Mouse (Mus musculus) liver, embryonic 11.5 days (tissue): ENCODE data around the gene Cacna1a. TPM values are rescaled to one million over a fixed set of nuclear protein-coding genes. Genes with fewer than 3 reads are reported as not detected.

ENCODE experiments used
- ATAC-seq: fragments of 200-750 bp; cut with Nextera tagmentation; replicated peaks from 2 replicates; pipeline ENCODE4 v1.8.0; 2017; ENCODE audit warnings: moderate number of reproducible peaks, mild to moderate bottlenecking, moderate TSS enrichment, moderate library complexity; ENCODE audit not compliant: low FRiP score
- DNase-seq: peaks from one replicate; pipeline ENCODE4 v3.0.0-alpha.2; 2017; ENCODE audit warnings: low spot score
- H3K27ac ChIP-seq: fragments of 300-500 bp; sonication (generic); 2 replicates; pipeline ENCODE4 v1.5.1; 2014; ENCODE audit warnings: mild to moderate bottlenecking, low read depth, low read length, control low read depth
- H3K27me3 ChIP-seq: fragments of 300-500 bp; sonication (generic); replicated peaks from 2 replicates; pipeline ENCODE4 v1.6.1; 2014; ENCODE audit warnings: low read length, mixed read lengths; ENCODE audit not compliant: control insufficient read depth, insufficient read depth
- H3K36me3 ChIP-seq: fragments of 300-500 bp; sonication (generic); 2 replicates; pipeline ENCODE4 v1.6.1; 2014; ENCODE audit warnings: mild to moderate bottlenecking, low read length, moderate library complexity, mixed read lengths; ENCODE audit not compliant: control insufficient read depth, insufficient read depth
- H3K4me1 ChIP-seq: fragments of 300-500 bp; sonication (generic); replicated peaks from 2 replicates; pipeline ENCODE4 v1.6.1; 2014; ENCODE audit warnings: low read length, mixed read lengths; ENCODE audit not compliant: control insufficient read depth, insufficient read depth
- H3K4me2 ChIP-seq: fragments of 300-500 bp; sonication (generic); 2 replicates; pipeline ENCODE4 v1.6.1; 2014; ENCODE audit warnings: mild to moderate bottlenecking, control low read depth, moderate library complexity
- H3K4me3 ChIP-seq: fragments of 300-500 bp; sonication (generic); 2 replicates; pipeline ENCODE4 v1.5.1; 2014; ENCODE audit warnings: low read depth, low read length, control low read depth
- H3K9ac ChIP-seq: fragments of 300-500 bp; sonication (generic); 2 replicates; pipeline ENCODE4 v1.6.1; 2014; ENCODE audit warnings: low read depth, low read length, control low read depth
- H3K9me3 ChIP-seq: fragments of 300-500 bp; sonication (generic); 2 replicates; pipeline ENCODE4 v1.6.1; 2016; ENCODE audit warnings: low read length, inconsistent platforms, mixed read lengths; ENCODE audit not compliant: control insufficient read depth
- WGBS: fragments of 180-500 bp; shearing (Covaris S2); extraction: QIAGEN DNeasy Blood & Tissue Kit; methylation state at CpG from one replicate; pipeline ENCODE4 v1.1.7; 2014; 5-methylcytosine and 5-hydroxymethylcytosine counted together
- polyA plus RNA-seq: library from polyadenylated mRNA; unstranded; fragments of >200 nt; fragmentation: Nextera tagmentation; extraction: Ambion mirVana; gene quantifications from 2 replicates; pipeline ENCODE4 v1.2.1, GENCODE M21; 2014

The Cacna1a gene
- polyA plus RNA-seq, 1 experiment from 2014 or later, result 1.8 TPM

GRCm38 (mm10) chr8:84356482-84356881 lies 31.8 kb upstream of the Cacna1a start:
- Histone ChIP-seq H3K4me3 (no peak overlapping the region), H3K9me3 (no peaks in the 10 kb centered on the region), H3K4me2 (no peak overlapping the region), H3K36me3 (no peaks in the 10 kb centered on the region), H3K4me1 (no peaks in the 10 kb centered on the region), H3K9ac (no peak overlapping the region), H3K27me3 (no peaks in the 10 kb centered on the region), H3K27ac (no peak overlapping the region)
- ATAC-seq (no peak), DNase-seq (no peak)
- 53% methylated on average over 11 of the region's 11 CpGs for WGBS

GRCm38 (mm10) chr8:84357631-84358371 lies 30.4 kb upstream of the Cacna1a start:
- Histone ChIP-seq H3K27ac (no peak overlapping the region), H3K27me3 (peaks cover 6% of the 10 kb centered on the region; the same call in 1 of the 2 replicates), H3K9ac (no peak overlapping the region), H3K4me1 (no peaks in the 10 kb centered on the region), H3K4me3 (no peak overlapping the region), H3K9me3 (no peaks in the 10 kb centered on the region), H3K36me3 (no peaks in the 10 kb centered on the region), H3K4me2 (no peak overlapping the region)
- DNase-seq (peak; percentile 71), ATAC-seq (0 out of 2 replicates have a peak, but pooled peaks have one; percentile 43)
- 18% methylated on average over 20 of the region's 20 CpGs for WGBS

- no peak for ATAC-seq
- Histone ChIP-seq H3K27me3 (peaks cover 9% of the 10 kb centered on the region), H3K27ac (no peak overlapping the region), H3K4me2 (no peak overlapping the region), H3K9me3 (no peaks in the 10 kb centered on the region), H3K4me3 (no peak overlapping the region), H3K36me3 (no peaks in the 10 kb centered on the region), H3K4me1 (no peaks in the 10 kb centered on the region), H3K9ac (no peak overlapping the region)
- DNase-seq, result peak; percentile 59
- 14% methylated on average over 23 of the region's 23 CpGs for WGBS
Observed at GRCm38 (mm10) chr8:84363428-84364134, 24.7 kb upstream of the Cacna1a start.

DNA sequence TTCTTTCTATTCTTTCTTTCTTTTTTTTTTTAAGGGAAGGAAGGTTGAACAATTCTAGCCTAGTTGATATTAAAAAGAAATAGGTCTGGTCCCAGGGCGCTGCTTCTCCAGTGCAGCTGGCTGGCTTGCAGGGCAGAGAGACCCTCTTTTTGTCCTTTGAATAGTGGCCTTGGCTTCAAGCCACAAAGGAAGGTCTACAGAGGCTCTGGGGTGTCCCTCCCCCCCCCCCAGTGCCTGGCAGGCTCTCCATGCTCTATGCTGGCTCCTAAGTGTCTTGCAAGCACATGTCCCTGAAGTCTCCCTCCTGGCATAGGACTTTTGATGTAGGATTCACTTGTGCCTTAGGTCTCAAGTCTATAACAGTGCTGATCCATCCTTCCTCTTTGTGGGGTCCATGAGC lies 23.0 kb upstream of the Cacna1a start:
- no peak overlapping the region for H3K9ac ChIP-seq
- no peaks in the 10 kb centered on the region for H3K36me3 ChIP-seq
- H3K27me3 ChIP-seq, result peaks cover 9% of the 10 kb centered on the region
- WGBS, result 83% methylated on average over 1 of the region's 1 CpGs
- no peaks in the 10 kb centered on the region for H3K9me3 ChIP-seq
- H3K27ac ChIP-seq, result no peak overlapping the region
- H3K4me3 ChIP-seq, result no peak overlapping the region
- no peak for DNase-seq
- ATAC-seq, result no peak
- no peaks in the 10 kb centered on the region for H3K4me1 ChIP-seq
- no peak overlapping the region for H3K4me2 ChIP-seq

DNA sequence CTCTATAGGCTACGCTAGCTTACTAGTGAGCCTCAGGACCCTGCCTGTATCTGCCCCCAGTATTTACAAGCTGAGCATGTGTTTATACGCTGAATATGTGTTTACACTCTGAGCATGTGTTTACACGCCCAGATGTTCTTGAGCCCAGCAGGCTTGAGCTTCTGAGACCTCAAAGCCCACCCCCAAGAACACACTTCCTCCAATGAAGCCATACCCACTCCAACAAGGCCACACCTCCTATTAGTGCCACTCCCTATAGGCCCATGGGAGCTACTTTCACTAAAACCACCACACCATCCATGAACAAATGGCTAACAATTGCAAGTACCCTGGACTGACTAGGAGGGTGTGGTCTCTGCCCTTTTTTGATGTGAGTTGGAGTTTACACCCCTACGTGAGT lies 17.3 kb upstream of the Cacna1a start:
- no peak for DNase-seq
- no peak for ATAC-seq
- H3K4me1 ChIP-seq, result no peaks in the 10 kb centered on the region
- no peak overlapping the region for H3K4me2 ChIP-seq
- H3K27ac ChIP-seq, result no peak overlapping the region
- H3K27me3 ChIP-seq, result no peaks in the 10 kb centered on the region
- 62% methylated on average over 4 of the region's 4 CpGs for WGBS
- no peak overlapping the region for H3K4me3 ChIP-seq
- H3K9me3 ChIP-seq, result no peaks in the 10 kb centered on the region
- no peaks in the 10 kb centered on the region for H3K36me3 ChIP-seq
- H3K9ac ChIP-seq, result no peak overlapping the region

DNA sequence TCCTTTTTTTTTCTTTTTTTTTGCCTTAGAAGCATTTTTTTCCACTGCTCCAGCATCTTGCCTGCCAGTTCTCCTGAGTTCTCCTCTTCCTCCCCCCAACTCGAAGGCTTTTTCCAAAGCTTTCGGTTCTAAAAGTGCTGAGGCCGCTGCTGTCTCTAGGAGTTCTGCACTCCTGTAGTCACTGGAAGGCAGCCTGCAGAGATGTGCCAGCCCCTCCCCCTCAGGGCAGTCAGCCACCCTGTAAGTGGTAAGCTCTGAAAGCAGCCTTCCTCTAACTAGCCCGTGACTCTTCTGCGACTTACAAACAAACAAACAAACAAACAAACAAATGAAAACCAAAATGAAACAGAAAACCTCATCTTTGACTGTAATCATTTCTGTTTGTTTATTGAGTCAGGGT lies 13.2 kb upstream of the Cacna1a start:
- Histone ChIP-seq H3K9ac (no peak overlapping the region), H3K36me3 (no peaks in the 10 kb centered on the region), H3K4me2 (no peak overlapping the region), H3K27me3 (no peaks in the 10 kb centered on the region), H3K4me1 (no peaks in the 10 kb centered on the region), H3K4me3 (no peak overlapping the region), H3K9me3 (no peaks in the 10 kb centered on the region), H3K27ac (no peak overlapping the region)
- WGBS, result 32% methylated on average over 5 of the region's 5 CpGs
- ATAC-seq (no peak), DNase-seq (no peak)

GRCm38 (mm10) chr8:84375803-84376202 lies 12.4 kb upstream of the Cacna1a start:
- no peak for DNase-seq
- Histone ChIP-seq H3K9ac (no peak overlapping the region), H3K27ac (no peak overlapping the region), H3K4me3 (no peak overlapping the region), H3K36me3 (no peaks in the 10 kb centered on the region), H3K4me2 (no peak overlapping the region), H3K27me3 (no peaks in the 10 kb centered on the region), H3K4me1 (no peaks in the 10 kb centered on the region), H3K9me3 (no peaks in the 10 kb centered on the region)
- no peak for ATAC-seq
- 79% methylated on average over 5 of the region's 5 CpGs for WGBS

GRCm38 (mm10) chr8:84376564-84376963 lies 11.7 kb upstream of the Cacna1a start:
- 68% methylated on average over 6 of the region's 6 CpGs for WGBS
- DNase-seq, result no peak

DNA sequence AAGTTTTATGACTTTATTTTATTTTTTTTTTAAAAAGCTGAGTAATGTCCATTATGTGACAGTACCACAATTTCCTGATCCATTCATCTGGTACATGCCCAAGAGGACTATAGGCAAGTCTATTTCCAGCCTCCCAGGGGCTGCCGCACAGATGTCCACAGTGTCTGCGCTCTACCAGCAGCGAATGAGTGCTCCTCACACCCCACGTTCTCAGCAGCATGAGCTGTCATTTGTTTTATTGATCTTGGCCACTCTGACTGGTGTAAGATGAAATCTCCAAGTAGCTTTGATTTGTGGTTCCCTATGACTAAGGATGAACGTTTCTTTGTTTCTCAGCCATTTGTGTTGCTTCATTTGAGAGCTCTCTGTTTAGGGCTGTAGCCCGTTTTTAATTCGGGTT lies 6.6 kb upstream of the Cacna1a start:
- Histone ChIP-seq H3K9ac (no peak overlapping the region), H3K27me3 (no peaks in the 10 kb centered on the region), H3K9me3 (no peaks in the 10 kb centered on the region), H3K27ac (no peak overlapping the region), H3K4me1 (no peaks in the 10 kb centered on the region), H3K4me3 (no peak overlapping the region), H3K36me3 (no peaks in the 10 kb centered on the region), H3K4me2 (no peak overlapping the region)
- 76% methylated on average over 7 of the region's 7 CpGs for WGBS
- ATAC-seq (no peak), DNase-seq (no peak)

More at GRCm38 (mm10) chr8:84376564-84376963, 11.7 kb upstream of the Cacna1a start:
- H3K27ac ChIP-seq, result no peak overlapping the region
- H3K27me3 ChIP-seq, result no peaks in the 10 kb centered on the region
- H3K9ac ChIP-seq, result no peak overlapping the region
- H3K4me2 ChIP-seq, result no peak overlapping the region
- no peak overlapping the region for H3K4me3 ChIP-seq
- H3K36me3 ChIP-seq, result no peaks in the 10 kb centered on the region
- no peaks in the 10 kb centered on the region for H3K4me1 ChIP-seq
- no peak for ATAC-seq
- H3K9me3 ChIP-seq, result no peaks in the 10 kb centered on the region
